Mouse (Mus musculus): ENCODE results near the gene Ankrd23. TPM values are rescaled to one million over a fixed set of nuclear protein-coding genes. Genes with fewer than 3 reads are reported as not detected.
"Not testable (repeated sequence)": the region's sequence is repeated elsewhere in the genome, so short reads cannot be mapped to it uniquely, and the experiment has no call there.

Ankrd23 gene
- 10.4 and 10.5 TPM in 2 replicates for polyA plus RNA-seq (2014; fragmentation: Nextera tagmentation; extraction: Ambion mirVana)

GRCm38 (mm10) chr1:36536783-36537182 lies at the start of gene Ankrd23:
Gene Ankrd23, minus strand, starts transcription at chr1:36536883.
- H3K9me3 ChIP-seq (ENCODE audit: control insufficient read depth, low read length), result not testable (repeated sequence)

GRCm38 (mm10) chr1:36586288-36586687 lies 49.6 kb upstream of the Ankrd23 start:
- Histone ChIP-seq H3K4me3 (replicated peaks; ENCODE audit: low read depth, low read length) (no peak overlapping the region), H3K4me2 (ENCODE audit: low read length) (no peak overlapping the region), H3K27ac (replicated peaks; ENCODE audit: low read depth, low read length) (no peak overlapping the region), H3K36me3 (ENCODE audit: control insufficient read depth, insufficient read depth, low read length) (no peaks in the 10 kb centered on the region), H3K9me3 (ENCODE audit: control insufficient read depth, low read length) (no peaks in the 10 kb centered on the region), H3K4me1 (ENCODE audit: control insufficient read depth, insufficient read depth, low read length) (peaks cover 6% of the 10 kb centered on the region; the same call in 1 of the 2 replicates), H3K27me3 (ENCODE audit: control insufficient read depth, insufficient read depth, low read length) (no peaks in the 10 kb centered on the region), H3K9ac (replicated peaks; ENCODE audit: low read length) (no peak overlapping the region)
- 47% methylated on average over 4 of the region's 4 CpGs for WGBS
- DNase-seq, result no peak
- ATAC-seq (ENCODE audit: low FRiP score, low TSS enrichment), result no peak

More at GRCm38 (mm10) chr1:36536783-36537182, at the start of gene Ankrd23:
- not testable (repeated sequence) for H3K27ac ChIP-seq (replicated peaks; ENCODE audit: low read depth, low read length); ATAC-seq (ENCODE audit: low FRiP score, low TSS enrichment); H3K4me2 ChIP-seq (ENCODE audit: low read length); H3K9ac ChIP-seq (replicated peaks; ENCODE audit: low read length); H3K4me3 ChIP-seq (replicated peaks; ENCODE audit: low read depth, low read length); H3K4me1 ChIP-seq (ENCODE audit: control insufficient read depth, insufficient read depth, low read length); DNase-seq; H3K27me3 ChIP-seq (ENCODE audit: control insufficient read depth, insufficient read depth, low read length)
- whole genome bisulfite sequencing, result 96% methylated on average over 9 of the region's 9 CpGs
- peaks cover 30% of the 10 kb centered on the region for H3K36me3 ChIP-seq (ENCODE audit: control insufficient read depth, insufficient read depth, low read length)

- Histone ChIP-seq H3K27me3 (ENCODE audit: control insufficient read depth, insufficient read depth, low read length) (no peaks in the 10 kb centered on the region), H3K4me2 (ENCODE audit: low read length) (no peak overlapping the region), H3K27ac (replicated peaks; ENCODE audit: low read depth, low read length) (no peak overlapping the region), H3K36me3 (ENCODE audit: control insufficient read depth, insufficient read depth, low read length) (no peaks in the 10 kb centered on the region), H3K4me3 (replicated peaks; ENCODE audit: low read depth, low read length) (no peak overlapping the region), H3K4me1 (ENCODE audit: control insufficient read depth, insufficient read depth, low read length) (peaks cover 22% of the 10 kb centered on the region), H3K9me3 (ENCODE audit: control insufficient read depth, low read length) (no peaks in the 10 kb centered on the region), H3K9ac (replicated peaks; ENCODE audit: low read length) (no peak overlapping the region)
- ATAC-seq (ENCODE audit: low FRiP score, low TSS enrichment), result no peak
- no peak for DNase-seq
- 82% methylated on average over 8 of the region's 8 CpGs for WGBS
These were observed 46.9 kb upstream of the Ankrd23 start for GRCm38 (mm10) chr1:36583408-36584116.

GRCm38 (mm10) chr1:36582211-36582610 lies 45.5 kb upstream of the Ankrd23 start:
- Histone ChIP-seq H3K36me3 (ENCODE audit: control insufficient read depth, insufficient read depth, low read length) (no peaks in the 10 kb centered on the region), H3K9ac (replicated peaks; ENCODE audit: low read length) (no peak overlapping the region), H3K9me3 (ENCODE audit: control insufficient read depth, low read length) (no peaks in the 10 kb centered on the region), H3K4me1 (ENCODE audit: control insufficient read depth, insufficient read depth, low read length) (peaks cover 19% of the 10 kb centered on the region), H3K4me2 (ENCODE audit: low read length) (no peak overlapping the region), H3K27me3 (ENCODE audit: control insufficient read depth, insufficient read depth, low read length) (no peaks in the 10 kb centered on the region), H3K4me3 (replicated peaks; ENCODE audit: low read depth, low read length) (no peak overlapping the region), H3K27ac (replicated peaks; ENCODE audit: low read depth, low read length) (no peak overlapping the region)
- no peak for ATAC-seq (ENCODE audit: low FRiP score, low TSS enrichment)
- WGBS, result 74% methylated on average over 8 of the region's 8 CpGs
- DNase-seq, result no peak

GRCm38 (mm10) chr1:36581260-36581659 lies 44.6 kb upstream of the Ankrd23 start:
- H3K27ac ChIP-seq (replicated peaks; ENCODE audit: low read depth, low read length), result peak overlapping the region; percentile 80
- no peak for ATAC-seq (ENCODE audit: low FRiP score, low TSS enrichment)
- 48% methylated on average over 5 of the region's 5 CpGs for WGBS
- DNase-seq, result no peak
- no peaks in the 10 kb centered on the region for H3K27me3 ChIP-seq (ENCODE audit: control insufficient read depth, insufficient read depth, low read length)
- H3K4me3 ChIP-seq (replicated peaks; ENCODE audit: low read depth, low read length), result no peak overlapping the region
- H3K36me3 ChIP-seq (ENCODE audit: control insufficient read depth, insufficient read depth, low read length), result no peaks in the 10 kb centered on the region
- H3K4me2 ChIP-seq (ENCODE audit: low read length), result no peak overlapping the region
- no peaks in the 10 kb centered on the region for H3K9me3 ChIP-seq (ENCODE audit: control insufficient read depth, low read length)
- H3K9ac ChIP-seq (replicated peaks; ENCODE audit: low read length), result no peak overlapping the region
- peaks cover 19% of the 10 kb centered on the region for H3K4me1 ChIP-seq (ENCODE audit: control insufficient read depth, insufficient read depth, low read length)

- Histone ChIP-seq H3K27ac (replicated peaks; ENCODE audit: low read depth, low read length) (peak overlapping the region; percentile 80), H3K4me3 (replicated peaks; ENCODE audit: low read depth, low read length) (no peak overlapping the region; the same call in 1 of the 2 replicates), H3K9ac (replicated peaks; ENCODE audit: low read length) (peak overlapping the region; percentile 43), H3K27me3 (ENCODE audit: control insufficient read depth, insufficient read depth, low read length) (no peaks in the 10 kb centered on the region), H3K9me3 (ENCODE audit: control insufficient read depth, low read length) (no peaks in the 10 kb centered on the region), H3K4me2 (ENCODE audit: low read length) (peak overlapping the region; percentile 24), H3K36me3 (ENCODE audit: control insufficient read depth, insufficient read depth, low read length) (no peaks in the 10 kb centered on the region), H3K4me1 (ENCODE audit: control insufficient read depth, insufficient read depth, low read length) (peaks cover 19% of the 10 kb centered on the region)
- DNase-seq (peak; percentile 75), ATAC-seq (ENCODE audit: low FRiP score, low TSS enrichment) (peak; percentile 83)
- 2% methylated on average over 17 of the region's 17 CpGs for WGBS
These were observed 43.9 kb upstream of the Ankrd23 start for GRCm38 (mm10) chr1:36580384-36581207.

GRCm38 (mm10) chr1:36579974-36580383 lies 43.3 kb upstream of the Ankrd23 start:
- no peaks in the 10 kb centered on the region for H3K9me3 ChIP-seq (ENCODE audit: control insufficient read depth, low read length)
- 16% methylated on average over 6 of the region's 6 CpGs for WGBS
- peak; percentile 42 for ATAC-seq (ENCODE audit: low FRiP score, low TSS enrichment)

GRCm38 (mm10) chr1:36576991-36577675 lies 40.5 kb upstream of the Ankrd23 start:
- Histone ChIP-seq H3K27ac (replicated peaks; ENCODE audit: low read depth, low read length) (no peak overlapping the region), H3K4me1 (ENCODE audit: control insufficient read depth, insufficient read depth, low read length) (peaks cover 19% of the 10 kb centered on the region), H3K4me2 (ENCODE audit: low read length) (no peak overlapping the region), H3K9ac (replicated peaks; ENCODE audit: low read length) (no peak overlapping the region), H3K9me3 (ENCODE audit: control insufficient read depth, low read length) (no peaks in the 10 kb centered on the region), H3K4me3 (replicated peaks; ENCODE audit: low read depth, low read length) (no peak overlapping the region), H3K36me3 (ENCODE audit: control insufficient read depth, insufficient read depth, low read length) (no peaks in the 10 kb centered on the region), H3K27me3 (ENCODE audit: control insufficient read depth, insufficient read depth, low read length) (no peaks in the 10 kb centered on the region)
- ATAC-seq (ENCODE audit: low FRiP score, low TSS enrichment), result no peak
- WGBS, result 80% methylated on average over 6 of the region's 6 CpGs
- no peak for DNase-seq

More at GRCm38 (mm10) chr1:36579974-36580383, 43.3 kb upstream of the Ankrd23 start:
- Histone ChIP-seq H3K27ac (replicated peaks; ENCODE audit: low read depth, low read length) (peak overlapping the region; percentile 80), H3K9ac (replicated peaks; ENCODE audit: low read length) (peak overlapping the region; percentile 43; the same call in 1 of the 2 replicates), H3K4me2 (ENCODE audit: low read length) (peak overlapping the region; percentile 24), H3K27me3 (ENCODE audit: control insufficient read depth, insufficient read depth, low read length) (no peaks in the 10 kb centered on the region), H3K4me1 (ENCODE audit: control insufficient read depth, insufficient read depth, low read length) (peaks cover 19% of the 10 kb centered on the region), H3K36me3 (ENCODE audit: control insufficient read depth, insufficient read depth, low read length) (no peaks in the 10 kb centered on the region), H3K4me3 (replicated peaks; ENCODE audit: low read depth, low read length) (no peak overlapping the region)
- DNase-seq, result no peak

All from midbrain, embryonic 14.5 days (tissue).